Mouse (Mus musculus) naive thymus-derived CD4-positive, alpha-beta T cell, adult 2 months (primary cell): ENCODE measurements around the gene Kdm7a.
A peak's percentile ranks its signal among the peaks of the same experiment; 100 is the strongest.

ENCODE experiments used
- DNase-seq: peaks from one replicate; pipeline ENCODE4 v3.0.0-alpha.2; 2011; ENCODE audit warnings: low read depth

The Kdm7a gene

DNA sequence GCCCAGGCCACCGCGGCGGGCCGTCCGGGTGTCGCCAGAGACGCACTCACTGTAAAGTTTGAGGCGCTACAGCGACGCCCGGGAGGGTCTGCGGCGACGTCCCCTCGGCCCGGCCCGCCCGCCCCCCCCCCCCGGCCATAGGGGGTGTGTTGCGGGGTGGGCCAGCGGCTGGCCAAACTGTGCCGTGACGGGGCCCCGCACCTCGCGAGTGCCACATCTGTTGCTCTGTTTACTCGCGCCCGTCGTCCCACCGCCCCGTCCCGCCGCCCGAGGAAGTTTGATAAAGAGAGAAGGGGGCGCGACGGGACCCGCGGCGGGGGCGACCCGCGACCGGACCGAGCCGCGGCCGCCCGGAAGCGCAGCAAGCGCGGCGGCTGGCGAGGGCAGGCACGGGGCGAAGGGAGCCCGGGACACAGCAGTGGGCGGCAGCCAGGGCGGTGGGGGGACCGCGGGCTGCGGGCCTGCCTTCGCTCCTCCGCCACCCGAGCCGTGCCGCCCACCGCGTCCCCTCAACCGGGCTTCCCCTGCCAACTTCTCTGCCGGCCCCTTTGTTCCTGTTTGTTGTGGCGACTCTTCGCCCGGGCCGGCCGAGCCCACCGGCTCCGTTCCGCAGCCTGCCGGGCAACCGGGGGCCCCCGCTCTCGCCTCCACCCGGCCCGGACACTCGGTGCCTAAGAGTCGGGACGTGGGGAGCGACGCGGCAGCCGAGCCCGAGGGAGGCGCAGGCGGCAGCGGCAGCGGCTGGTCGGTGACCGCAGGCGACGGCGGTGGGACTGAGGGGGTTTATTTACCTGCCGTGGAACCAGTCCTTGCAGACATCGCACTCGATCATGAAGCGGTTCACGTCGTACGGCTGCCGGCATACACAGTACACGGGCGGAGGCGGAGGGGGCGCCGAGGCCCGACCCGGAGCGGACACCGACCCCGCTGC is 674 bp downstream of the Kdm7a start:
- no peak for DNase-seq

DNA sequence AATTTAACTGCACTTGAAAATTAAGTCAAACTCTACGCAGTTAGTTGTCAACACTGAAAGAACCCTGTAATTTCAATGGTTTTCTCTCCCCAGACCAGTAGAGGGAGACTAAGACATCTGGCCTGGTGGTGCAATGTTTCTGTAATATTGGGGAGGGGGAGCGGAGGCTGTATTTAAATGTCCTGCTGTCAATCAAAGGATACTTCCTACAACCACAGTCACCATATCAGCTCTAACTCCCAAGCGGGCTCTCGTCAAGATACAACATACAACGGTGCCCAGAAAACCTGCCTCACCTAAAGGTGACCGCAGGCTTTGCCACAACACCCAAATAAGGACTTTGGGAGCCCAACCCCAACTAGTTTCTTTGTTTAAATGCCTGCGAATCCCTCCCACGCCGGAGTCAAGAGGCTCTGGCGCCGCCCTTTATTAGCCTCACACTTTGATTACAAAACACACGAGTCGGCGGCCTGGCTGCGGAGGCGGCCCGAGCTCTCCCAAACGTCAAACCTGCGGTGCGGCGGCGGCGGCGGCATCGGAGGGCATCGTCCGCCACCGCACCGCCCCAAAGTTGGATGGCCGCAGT is 1.4 kb downstream of the Kdm7a start:
- peak; percentile 92 for DNase-seq

DNA sequence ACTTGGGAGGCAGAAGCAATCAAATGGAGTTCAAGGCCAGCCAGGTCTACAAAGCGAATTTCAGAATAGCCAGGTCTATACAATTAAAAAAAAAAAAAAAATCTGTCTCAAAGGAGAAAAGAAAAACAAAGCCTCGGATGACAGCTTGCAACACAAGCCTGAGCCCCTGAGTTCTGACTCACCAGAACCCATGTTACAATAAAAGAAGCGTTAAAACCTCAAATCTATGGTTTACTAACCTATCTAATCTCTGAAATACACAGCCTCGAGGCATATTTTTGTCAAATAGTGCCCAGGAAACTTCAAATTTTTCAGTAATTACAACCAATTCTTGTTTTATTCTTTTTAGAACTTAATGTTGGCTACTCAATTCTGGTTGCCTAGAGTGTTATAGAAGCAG is 2.1 kb downstream of the Kdm7a start:
- DNase-seq: no peak

DNA sequence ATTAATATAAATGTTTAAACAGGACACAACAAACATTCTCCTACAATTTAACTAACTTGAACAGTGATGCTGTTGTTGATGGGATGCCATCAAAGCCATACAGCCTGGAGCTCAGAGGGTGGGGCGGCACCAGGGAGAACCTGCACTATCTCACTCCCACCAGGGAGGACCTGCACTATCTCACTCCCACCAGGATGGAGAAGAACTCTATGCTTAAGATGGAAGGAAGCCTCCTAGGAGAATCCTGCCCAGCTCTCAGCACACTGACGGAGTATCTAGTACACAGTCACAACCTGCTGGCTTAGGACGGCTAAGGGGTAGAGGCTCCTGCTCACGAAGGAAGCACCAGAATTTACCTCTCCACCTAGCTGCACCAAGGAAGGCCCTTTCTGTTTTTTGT is 3.4 kb downstream of the Kdm7a start:
- DNase-seq: no peak

DNA sequence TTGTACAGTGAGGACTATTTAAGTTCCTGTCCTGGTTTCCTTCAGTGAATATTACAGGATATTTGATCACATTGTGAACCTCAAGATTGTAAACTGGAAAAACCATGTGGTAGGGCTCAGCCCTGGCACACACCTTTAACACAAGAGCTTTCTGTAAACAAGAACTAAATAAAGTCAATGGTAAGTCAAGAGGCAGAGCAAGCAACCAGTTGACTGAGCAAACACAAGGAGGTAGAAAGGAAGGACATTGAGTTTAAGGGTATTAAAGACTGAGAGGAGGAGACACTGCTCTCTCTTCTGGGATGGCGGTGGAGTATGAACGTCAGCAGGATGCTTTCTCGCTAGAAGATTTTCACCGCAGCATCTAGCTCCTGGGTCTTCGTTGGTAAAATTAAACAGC is 13.6 kb downstream of the Kdm7a start:
- DNase-seq: no peak

DNA sequence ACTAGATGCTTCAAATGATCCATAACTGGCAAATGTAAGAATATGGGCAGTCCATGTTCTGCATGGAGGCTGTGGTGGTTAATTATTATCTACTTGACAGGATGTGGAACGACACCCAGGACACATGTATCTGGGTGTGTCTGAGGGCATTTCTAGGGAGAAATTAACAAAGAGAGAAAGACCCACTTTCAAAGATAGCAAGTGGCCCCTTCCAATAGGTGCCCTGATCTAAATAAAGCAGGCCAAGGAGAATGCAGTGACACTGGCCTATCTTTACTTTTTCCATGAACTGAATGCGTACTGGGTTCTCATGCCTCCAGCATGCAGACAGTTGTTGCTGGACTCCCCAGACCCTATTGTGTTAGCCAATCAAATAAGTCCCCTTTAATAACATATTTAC is 15.1 kb downstream of the Kdm7a start:
- DNase-seq: no peak

DNA sequence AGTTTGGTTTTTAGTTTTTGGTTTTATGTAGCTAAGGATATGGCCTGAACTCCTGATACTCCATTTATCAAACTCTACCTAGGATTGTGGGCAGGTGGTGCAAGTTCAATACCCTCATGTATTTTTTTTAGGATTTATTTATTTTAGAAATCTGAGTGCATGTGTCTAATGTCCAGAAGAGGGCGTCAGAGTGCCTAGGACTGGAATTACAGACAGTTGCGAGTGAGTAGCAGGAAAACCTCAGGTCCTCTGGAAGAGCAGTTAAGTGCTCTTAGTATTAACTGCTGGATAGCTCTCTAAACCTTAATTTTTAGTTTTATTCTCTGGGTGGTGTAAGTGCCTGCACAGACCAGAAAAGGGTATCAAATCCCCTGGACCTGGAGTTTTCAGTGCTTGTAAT is 19.4 kb downstream of the Kdm7a start:
- peak; percentile 66 for DNase-seq

DNA sequence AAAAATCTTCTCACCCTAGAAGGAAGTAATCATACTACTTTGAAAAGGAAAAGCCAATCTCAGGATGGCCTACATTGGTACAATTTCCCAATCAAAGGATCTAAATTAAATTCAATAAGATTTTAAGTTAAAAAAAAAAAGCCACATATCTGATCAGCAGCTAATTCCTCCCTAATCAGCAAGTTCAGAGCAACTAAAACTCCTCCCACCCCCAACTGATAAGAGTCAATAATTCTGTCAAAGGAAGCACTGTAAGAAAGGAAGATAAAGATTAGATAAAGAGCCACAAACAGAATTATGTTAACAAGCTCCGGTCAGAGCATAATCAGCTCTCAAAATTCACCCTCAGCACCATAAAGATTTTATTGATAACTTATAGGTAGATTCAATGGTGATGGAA is 37.5 kb downstream of the Kdm7a start:
- no peak for DNase-seq

DNA sequence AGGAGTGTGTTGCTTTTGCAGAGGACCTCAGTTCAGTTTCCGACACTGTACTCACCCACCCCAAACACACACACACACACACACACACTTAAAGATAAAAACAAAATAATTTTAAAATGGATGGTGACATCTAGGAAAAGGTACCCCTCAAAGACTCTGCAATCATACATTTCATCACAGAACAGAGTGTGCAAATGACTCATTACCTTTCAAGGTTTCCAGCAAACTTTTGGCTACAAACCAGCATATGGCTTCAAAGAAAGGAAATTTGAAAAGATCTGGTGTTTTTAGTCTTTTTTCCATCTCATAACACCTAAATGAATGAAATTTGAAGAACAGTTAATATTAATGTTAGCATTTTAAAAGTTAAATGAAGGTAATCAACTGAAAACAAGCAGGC is 41.7 kb downstream of the Kdm7a start:
- no peak for DNase-seq

DNA sequence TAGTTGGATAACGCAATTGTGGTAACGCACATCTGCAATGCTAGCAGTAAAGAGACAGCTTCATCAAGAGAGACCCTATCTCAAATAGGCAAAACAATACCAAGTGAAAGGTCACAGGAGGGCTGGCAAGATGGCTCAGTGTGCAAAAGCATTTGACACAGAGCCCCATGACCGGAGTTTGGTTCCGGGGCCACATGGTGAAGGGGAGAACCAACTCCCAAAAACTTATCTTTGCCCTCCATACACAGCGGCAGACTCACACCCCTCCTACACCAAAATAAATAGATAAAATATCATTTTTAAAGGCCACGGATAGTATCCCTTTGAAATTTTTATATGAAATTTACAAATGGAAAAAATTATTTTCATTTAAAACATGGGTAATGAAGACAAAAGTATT is 44.6 kb downstream of the Kdm7a start:
- no peak for DNase-seq

DNA sequence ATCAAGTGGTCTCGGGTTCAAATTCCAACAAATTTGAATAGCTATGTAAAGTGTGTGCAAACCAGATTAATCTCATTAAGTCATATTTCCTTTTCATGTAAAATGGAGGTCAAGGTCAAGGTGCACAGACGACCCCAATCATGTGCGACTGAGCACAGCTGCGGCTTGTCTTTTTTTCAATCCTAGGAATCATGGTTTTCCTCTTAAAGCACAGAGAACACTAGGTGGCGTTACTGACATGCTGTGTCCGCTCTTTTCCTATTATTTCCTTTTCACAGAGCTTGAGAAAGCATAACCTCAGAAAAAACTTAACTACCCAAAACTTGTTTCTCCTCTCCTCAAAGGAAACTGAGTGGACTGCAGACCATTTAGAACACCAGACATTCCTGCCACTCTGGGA is 60.5 kb downstream of the Kdm7a start:
- no peak for DNase-seq

DNA sequence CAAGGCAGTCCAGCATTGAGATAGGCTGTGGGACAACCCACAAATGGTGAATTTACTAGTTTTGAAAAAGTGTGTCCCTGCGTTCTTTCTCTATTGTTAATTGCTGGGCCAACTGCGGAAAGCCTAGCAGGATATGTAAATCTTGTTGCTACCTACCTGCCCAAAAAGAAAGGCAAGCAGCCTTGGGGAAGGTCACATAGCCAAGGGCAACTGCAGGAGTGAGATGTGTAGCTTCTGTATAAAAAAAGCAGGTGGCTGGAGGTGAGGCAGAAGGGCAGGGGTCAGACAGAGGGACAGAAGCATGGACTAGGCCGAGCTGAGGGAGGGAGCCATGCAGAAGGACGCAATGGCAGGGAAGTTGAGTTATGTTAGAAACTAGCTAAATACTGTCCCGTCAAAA is 74.0 kb downstream of the Kdm7a start:
- no peak for DNase-seq

DNA sequence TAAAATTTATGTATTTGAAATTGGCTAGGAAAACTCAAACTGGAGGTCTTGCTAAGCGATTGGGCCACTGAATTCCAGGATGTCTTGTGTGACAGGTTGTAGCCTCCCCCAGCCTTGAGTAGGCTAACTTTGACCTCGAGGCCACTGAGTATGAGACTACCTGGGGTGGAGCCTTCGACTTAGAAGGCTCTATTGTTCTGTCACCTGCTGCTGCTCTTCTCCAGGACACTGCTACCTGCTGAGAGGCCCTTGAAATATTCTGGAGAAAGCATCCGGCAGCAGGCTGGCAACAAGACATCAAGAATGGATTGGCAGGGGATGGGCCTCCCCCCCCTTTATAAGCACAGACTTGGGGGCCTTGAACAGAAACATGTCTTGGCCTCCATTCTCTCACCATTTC is 75.1 kb downstream of the Kdm7a start:
- DNase-seq: no peak

DNA sequence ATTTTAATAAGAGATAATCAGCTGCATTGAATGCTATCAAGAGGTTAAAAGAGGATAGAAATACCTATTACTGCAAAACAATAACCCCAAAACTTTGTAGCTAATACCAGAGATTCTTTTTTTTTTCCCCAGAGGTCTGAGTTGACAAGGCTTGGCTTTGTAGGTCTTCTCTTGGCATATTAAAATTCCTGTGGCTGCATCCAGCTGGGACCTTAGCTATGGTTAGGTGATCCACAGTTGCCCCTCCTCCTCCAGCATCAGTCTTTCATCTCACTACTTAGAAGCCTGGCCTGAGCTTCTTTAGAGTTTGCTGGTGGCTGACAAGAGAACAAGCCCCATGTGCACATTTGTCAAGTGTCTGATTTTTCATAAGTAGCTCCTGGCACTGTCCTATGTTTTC is 81.9 kb downstream of the Kdm7a start:
- no peak for DNase-seq

DNA sequence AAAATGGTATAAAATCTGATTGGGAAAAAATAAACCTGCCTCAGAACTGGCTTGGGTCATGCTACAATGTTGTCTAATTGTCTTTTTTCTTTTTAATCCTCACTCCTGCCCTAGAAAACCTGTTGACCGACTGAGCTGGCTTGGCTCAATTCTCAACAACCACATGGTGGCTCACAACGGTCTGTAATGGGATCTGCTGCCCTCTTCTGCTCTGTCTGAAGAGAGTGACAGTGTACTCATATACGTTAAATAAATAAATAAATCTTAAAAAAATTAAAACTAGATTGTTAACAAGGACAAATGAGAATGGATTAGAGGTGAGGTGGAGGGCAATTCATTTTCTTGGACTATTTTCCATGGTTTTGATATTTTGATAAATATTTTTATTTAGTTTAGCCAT is 85.9 kb downstream of the Kdm7a start:
- DNase-seq: no peak

DNA sequence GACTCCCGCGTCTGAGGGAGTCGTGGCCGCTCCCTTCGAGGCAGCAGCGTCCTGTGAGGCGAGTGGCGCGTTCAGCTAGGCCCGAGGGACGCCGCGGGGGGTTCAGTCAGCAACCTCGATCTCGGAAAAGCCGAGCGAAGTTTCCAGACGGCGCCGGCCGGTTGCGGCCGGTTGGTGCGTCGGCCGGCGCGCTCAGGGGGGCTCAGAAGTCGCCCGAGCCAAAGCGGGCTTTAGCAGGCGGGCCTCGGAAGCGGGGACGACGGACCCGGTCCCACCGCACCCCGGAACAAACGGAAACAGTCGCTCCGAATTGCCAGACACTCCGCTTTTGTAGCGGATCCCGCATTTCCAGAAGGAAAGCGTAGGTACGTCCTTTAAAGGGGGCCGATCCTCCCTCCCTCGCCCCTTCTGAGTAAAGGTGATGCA is 88.1 kb downstream of the Kdm7a start:
- DNase-seq: no peak

DNA sequence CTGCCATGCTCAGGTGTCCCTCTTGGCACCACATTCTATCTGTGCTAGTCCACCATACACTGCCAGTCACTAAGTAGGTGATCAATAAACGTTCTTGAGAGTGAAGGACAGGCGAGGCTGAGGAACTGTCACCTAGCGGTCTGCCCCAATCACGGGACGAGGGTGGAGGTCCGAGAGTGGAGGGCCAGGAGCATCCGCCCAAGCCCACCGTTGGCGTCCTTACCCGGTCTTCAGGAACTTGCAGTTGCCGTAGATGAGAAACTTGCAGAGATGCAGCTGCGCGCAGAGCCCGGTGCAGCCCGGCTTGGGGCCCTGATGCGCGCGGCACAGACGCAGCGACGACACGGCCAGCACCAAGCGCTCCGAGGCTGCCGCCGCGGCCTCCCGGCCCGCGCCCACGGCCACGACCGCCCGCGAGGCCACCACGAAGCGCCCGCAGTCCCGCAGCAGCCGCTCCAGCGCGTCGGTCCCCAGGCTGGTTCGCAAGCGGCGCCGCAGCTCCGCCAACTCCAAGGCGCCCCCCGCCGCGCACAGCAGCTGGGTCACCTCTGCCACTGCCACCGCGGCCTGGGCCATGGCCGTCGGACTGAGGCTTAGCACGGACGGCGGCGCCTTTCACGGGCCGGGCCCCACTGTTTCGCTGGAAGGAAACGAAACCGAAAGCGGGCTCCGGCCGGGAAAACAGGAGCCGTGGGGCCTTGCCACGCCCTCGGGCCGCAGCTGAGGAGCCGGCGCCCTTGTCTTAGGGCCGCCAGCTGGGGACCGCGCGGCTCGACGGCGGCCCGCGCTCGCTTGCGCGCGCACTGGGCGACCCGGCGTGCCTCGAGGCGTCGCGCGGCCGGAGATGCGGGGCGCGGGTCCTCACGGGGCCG is 88.8 kb downstream of the Kdm7a start, which contains the start of gene Parp12:
Parp12 (minus strand) TSS at position 766 of the 872 bp plus-strand sequence.
- DNase-seq: peak; percentile 80

DNA sequence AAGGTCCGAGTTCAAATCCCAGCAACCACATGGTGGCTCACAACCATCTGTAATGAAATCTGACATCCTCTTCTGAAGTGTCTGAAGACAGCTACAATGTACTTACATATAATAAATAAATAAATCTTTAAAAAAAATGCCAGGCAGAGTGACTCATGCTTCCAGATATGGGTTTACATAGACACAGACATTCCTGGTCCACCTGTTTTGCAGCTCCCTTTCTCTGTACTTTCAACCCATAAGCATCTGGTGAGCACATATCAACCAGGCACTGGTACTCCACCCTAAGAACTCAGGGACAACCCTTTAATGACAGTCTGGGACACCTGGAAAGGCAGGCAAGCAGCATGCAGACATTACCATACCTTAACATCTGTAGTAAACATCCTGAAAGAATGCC is 91.2 kb downstream of the Kdm7a start:
- DNase-seq: no peak

DNA sequence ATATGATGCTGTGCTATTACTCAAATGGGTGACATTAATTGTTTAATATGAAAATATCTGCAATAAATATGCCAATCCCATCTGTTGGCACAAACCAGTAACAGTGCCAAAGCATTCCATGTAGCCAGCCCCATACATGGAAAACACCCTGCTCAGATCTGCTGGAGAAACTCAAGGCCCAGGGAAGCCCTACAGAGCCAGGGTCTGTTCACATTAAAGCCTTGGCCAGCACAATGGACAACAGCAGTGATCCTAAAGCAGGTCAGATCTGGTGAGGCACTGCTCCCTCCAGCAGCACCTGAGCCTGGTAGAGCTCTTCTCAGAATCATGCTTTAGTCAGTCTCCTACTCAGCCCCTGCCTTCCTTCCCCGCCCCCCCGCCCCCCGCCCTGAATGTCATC is 93.4 kb downstream of the Kdm7a start:
- DNase-seq: no peak

DNA sequence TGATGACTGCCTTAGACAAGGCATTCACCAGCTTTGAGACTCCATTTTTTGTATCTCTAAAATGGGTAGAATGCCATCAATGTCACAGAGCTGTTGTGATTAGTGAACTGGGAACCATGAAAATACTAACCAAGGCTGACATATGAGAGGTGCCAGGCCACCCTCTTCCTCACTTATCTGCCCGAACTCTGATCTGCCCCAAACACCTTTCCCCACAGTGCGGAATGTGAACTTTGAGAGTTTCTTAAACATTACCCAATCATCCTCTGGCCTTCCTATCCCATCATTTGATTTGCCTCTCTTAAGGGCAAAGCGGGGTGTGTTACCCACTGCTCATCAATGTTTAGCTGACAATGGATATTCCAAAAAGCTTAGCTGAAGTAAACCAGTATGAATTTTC is 93.9 kb downstream of the Kdm7a start:
- no peak for DNase-seq

DNA sequence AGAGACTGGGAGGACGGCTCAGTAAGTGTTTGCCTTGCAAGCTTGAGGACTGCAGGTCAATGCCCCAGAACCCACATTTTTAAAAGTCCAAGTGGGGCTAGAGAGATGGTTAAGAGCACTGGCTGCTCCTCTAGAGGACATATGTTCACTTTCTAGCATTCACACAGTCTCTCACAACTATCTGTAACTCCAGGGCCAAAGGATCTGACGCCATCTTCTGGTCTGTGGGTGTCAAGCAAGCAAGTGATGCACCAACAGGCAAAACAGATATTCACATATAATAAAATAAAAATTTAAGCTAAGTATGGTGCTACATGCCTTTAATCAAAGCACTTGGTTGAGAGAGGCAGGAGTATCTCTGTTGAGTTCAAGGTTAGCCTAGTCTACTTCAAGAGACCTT is 99.8 kb downstream of the Kdm7a start:
- DNase-seq: no peak

DNA sequence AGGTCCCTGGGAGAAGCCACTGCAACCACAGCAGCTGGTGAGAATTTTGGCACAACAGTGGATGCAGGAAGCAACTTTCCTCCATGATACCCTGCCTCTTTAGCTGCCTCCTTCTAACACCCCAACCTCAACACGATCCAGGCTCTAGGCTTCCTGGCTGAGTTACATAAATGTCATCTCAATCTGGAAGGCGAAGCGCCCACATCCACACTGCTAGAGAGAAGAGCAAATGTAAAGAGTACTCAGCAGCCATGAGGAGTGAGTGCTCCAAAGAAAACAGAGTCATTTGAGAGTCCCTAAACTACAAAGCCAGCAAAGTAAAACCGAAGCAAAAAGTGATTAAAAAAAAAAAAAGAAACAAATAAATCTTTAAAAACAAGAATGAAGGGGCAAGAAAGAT is 102.0 kb downstream of the Kdm7a start:
- DNase-seq: no peak
